Mouse (Mus musculus): ENCODE results near the gene Ralgapb.

DNA sequence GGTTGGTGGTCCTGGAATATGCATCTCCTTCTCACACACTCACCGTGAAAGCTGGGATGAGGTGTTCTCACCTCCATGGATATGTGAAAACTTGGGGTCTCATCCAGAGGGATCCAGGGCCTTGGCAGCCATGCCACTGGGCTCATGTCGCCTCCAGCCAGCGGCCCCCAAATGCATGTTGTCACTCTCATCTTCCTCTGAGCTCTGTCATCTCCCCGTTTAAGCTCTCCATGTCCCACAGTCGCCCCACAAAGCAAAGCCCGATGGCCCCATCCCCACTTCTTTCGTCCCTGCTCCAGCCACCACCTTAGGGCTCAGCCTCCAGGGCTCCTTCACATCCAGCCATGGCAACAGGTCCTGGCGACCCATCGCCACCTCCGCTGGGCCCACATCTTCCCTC lies 97.4 kb downstream of the Ralgapb start:
- TF ChIP-seq EP300 (IDR thresholded peaks at IDR 0.05; ENCODE audit: insufficient read depth, low read depth, low read length) (no peak), CTCF (IDR thresholded peaks at IDR 0.05) (no peak)
